Comparison of ENCODE assay signal across 13 mouse cellular contexts in the genomic region with DNA sequence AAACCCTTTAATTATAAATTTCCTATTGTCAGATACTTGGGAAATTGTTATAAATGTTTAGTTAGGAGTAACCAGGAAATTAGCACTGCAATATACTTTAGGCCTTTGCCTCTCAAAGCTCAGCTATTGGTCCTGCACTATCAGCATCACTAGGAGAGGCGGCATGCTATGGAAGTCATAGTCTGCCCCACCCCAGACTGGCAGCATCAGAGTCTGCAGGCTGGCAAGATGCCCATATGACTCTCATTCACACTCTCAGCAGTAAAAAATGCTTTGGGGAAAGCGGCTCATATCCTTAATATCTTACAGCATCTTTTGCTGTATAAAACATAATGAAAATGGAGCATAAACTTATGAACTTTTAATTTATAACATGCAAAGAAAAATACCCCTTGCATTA.
"Had no signal": no experiment of that assay in that cellular context is flagged by ENCODE, and none has a peak within 500 bp of the region (broad histone marks: within the 10 kb centered on the region; RNA-seq: fewer than 3 reads in every experiment).

No protein-coding gene starts in this region.

- H3K9ac ChIP-seq: limb, embryonic 13.5 days; liver, embryonic 14.5 days; neural tube, embryonic 15.5 days had no signal

- H3K27me3 ChIP-seq: limb, embryonic 13.5 days; neural tube, embryonic 15.5 days had no signal

- H3K9me3 ChIP-seq: limb, embryonic 13.5 days; neural tube, embryonic 15.5 days had no signal

- H3K27ac ChIP-seq: limb, embryonic 13.5 days; liver, embryonic 14.5 days; neural tube, embryonic 15.5 days; stomach, postnatal 0 days had no signal

- H3K4me1 ChIP-seq: limb, embryonic 13.5 days had no signal

- DNase-seq: kidney, postnatal 25 days; layer of hippocampus, adult 9-11 months; layer of hippocampus, postnatal 36 days; lung, adult 18-20 months; lung, postnatal 4 days; thymus, postnatal 4 days had no signal

- H3K36me3 ChIP-seq: limb, embryonic 13.5 days; neural tube, embryonic 15.5 days had no signal

- ATAC-seq: lung, postnatal 0 days had no signal

- H3K4me2 ChIP-seq: limb, embryonic 13.5 days; midbrain, embryonic 11.5 days; neural tube, embryonic 15.5 days had no signal

- H3K4me3 ChIP-seq: limb, embryonic 13.5 days; myocyte; neural tube, embryonic 15.5 days had no signal
